Mouse (Mus musculus) kidney, adult 2 months (tissue): ENCODE data around the gene Mapk10.

Experiments
- CTCF ChIP-seq: fragments of 200-500 bp; conservative IDR thresholded peaks from 2 replicates; pipeline ENCODE4 v1.5.1; 2011; ENCODE audit warnings: low read depth, mild to moderate bottlenecking, control low read depth, low read length, moderate library complexity, mixed read lengths; ENCODE audit not compliant: insufficient read depth, insufficient read length
- POLR2A ChIP-seq: fragments of 200-500 bp; IDR thresholded peaks from one replicate; pipeline ENCODE4 v1.6.1; 2011; ENCODE audit warnings: low read depth, low read length, control low read depth

GRCm38 (mm10) chr5:102978382-102978781 lies 232.8 kb downstream of the Mapk10 start:
- no peak for TF ChIP-seq POLR2A
- no peak for TF ChIP-seq CTCF
